Comparison of ENCODE assay signal across 22 mouse cellular contexts in the genomic region with DNA sequence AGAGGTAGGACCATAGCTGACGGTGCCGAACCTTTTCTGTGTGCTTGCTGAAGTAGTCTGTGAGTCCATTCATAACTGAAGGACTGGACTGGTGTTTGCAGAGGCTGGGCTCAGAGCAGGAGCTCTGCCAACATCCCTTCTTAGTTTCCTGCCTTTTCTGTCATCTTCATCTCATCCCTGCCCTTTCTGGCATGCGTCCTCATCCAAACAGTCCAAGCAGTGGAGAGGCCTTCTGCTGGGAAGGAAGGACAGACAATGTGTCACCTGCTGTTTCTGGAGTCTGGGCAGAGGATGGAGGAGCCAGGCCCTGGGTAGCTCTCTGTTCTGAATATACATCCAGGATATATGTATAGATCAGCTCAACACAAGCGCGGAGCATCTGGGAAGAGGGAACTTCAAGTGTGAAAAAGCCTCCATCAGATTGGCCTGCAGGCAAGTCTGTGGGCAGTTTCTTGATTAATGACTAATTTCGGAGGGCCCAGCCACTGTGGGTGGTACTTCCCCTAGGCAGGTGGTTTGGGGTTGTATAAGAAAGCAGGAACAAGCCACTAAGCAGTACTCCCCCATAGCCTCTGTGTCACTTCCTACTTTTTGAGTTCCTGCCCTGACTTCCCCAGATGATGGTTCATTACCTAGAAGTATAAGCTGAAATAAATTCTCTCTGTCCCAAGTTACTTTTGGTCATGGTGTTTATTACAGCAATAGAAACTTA. TPM values are rescaled to one million over a fixed set of nuclear protein-coding genes. Genes with fewer than 3 reads are reported as not detected.
DNase-seq lines count a peak whose midpoint lies in the region; ATAC-seq lines count a peak whose summit lies in the region.
"Had no signal": no experiment of that assay in that cellular context is flagged by ENCODE, and none has a peak within 500 bp of the region (broad histone marks: within the 10 kb centered on the region; RNA-seq: fewer than 3 reads in every experiment).

No protein-coding gene starts in this region.

- peaks cover 17% of the 10 kb centered on the region for H3K27me3 ChIP-seq in heart, embryonic 10.5 days (ENCODE audit: insufficient read depth, poor library complexity, severe bottlenecking)
- H3K27me3 ChIP-seq in hindbrain, embryonic 13.5 days: no peaks in the 10 kb centered on the region
- H3K27me3 ChIP-seq: hindbrain, embryonic 15.5 days; limb, embryonic 13.5 days; midbrain, embryonic 12.5 days had no signal

- peak; percentile 81 for ATAC-seq in granulocyte monocyte progenitor cell, adult 5-6 weeks (replicated peaks; ENCODE audit: poor library complexity, severe bottlenecking)
- no peak for ATAC-seq in hindbrain, embryonic 13.5 days (ENCODE audit: low FRiP score)
- ATAC-seq: forebrain, postnatal 0 days; intestine, embryonic 16.5 days had no signal

- 82% methylated on average over 6 of the region's 6 CpGs for WGBS in heart, embryonic 10.5 days
- WGBS in hindbrain, embryonic 13.5 days: 85% methylated on average over 6 of the region's 6 CpGs

- H3K4me1 ChIP-seq in heart, embryonic 10.5 days: peaks cover 8% of the 10 kb centered on the region; the same call in 1 of the 2 replicates
- peaks cover 5% of the 10 kb centered on the region; the same call in 1 of the 2 replicates for H3K4me1 ChIP-seq in hindbrain, embryonic 13.5 days (replicated peaks)
- H3K4me1 ChIP-seq: limb, embryonic 13.5 days; midbrain, embryonic 12.5 days had no signal

- no peak overlapping the region for H3K9ac ChIP-seq in hindbrain, embryonic 13.5 days
- H3K9ac ChIP-seq: forebrain, postnatal 0 days; hindbrain, embryonic 15.5 days; limb, embryonic 13.5 days; midbrain, embryonic 12.5 days had no signal

- H3K36me3 ChIP-seq in heart, embryonic 10.5 days: no peaks in the 10 kb centered on the region
- no peaks in the 10 kb centered on the region for H3K36me3 ChIP-seq in hindbrain, embryonic 13.5 days
- H3K36me3 ChIP-seq: hindbrain, embryonic 15.5 days; limb, embryonic 13.5 days; midbrain, embryonic 12.5 days had no signal

- no peak overlapping the region for H3K4me3 ChIP-seq in heart, embryonic 10.5 days
- no peak overlapping the region for H3K4me3 ChIP-seq in hindbrain, embryonic 13.5 days
- H3K4me3 ChIP-seq: hindbrain, embryonic 15.5 days; layer of hippocampus, adult 2 months; limb, embryonic 13.5 days; midbrain, embryonic 12.5 days had no signal

- no peak overlapping the region for H3K27ac ChIP-seq in heart, embryonic 10.5 days
- H3K27ac ChIP-seq in hindbrain, embryonic 13.5 days: no peak overlapping the region
- H3K27ac ChIP-seq: hindbrain, embryonic 15.5 days; kidney, postnatal 0 days; layer of hippocampus, adult 2 months; limb, embryonic 13.5 days; midbrain, embryonic 12.5 days; stomach, postnatal 0 days had no signal

- H3K4me2 ChIP-seq in hindbrain, embryonic 13.5 days: no peak overlapping the region
- H3K4me2 ChIP-seq: heart, embryonic 11.5 days; hindbrain, embryonic 15.5 days; limb, embryonic 13.5 days; midbrain, embryonic 12.5 days had no signal

- no peaks in the 10 kb centered on the region for H3K9me3 ChIP-seq in heart, embryonic 10.5 days
- H3K9me3 ChIP-seq in hindbrain, embryonic 13.5 days: no peaks in the 10 kb centered on the region
- H3K9me3 ChIP-seq: hindbrain, embryonic 15.5 days; limb, embryonic 13.5 days; midbrain, embryonic 12.5 days had no signal

- DNase-seq in 416B (ENCODE audit: low read depth): peak; percentile 17
- DNase-seq in B cell, adult 2 months: peak; percentile 15 to 19
- DNase-seq in cerebellum, adult 8-10 months: peak; percentile 46
- DNase-seq in adrenal gland, postnatal 4 days (ENCODE audit: low spot score in 2 of 2): no peak
- DNase-seq in heart, embryonic 10.5 days (ENCODE audit: low spot score): no peak
- DNase-seq: adrenal gland, postnatal 10 days; forebrain, postnatal 0 days; heart, postnatal 14 days; spleen, adult 18-20 months; thymus, postnatal 14 days had no signal

RNA-seq across cellular contexts. Expression of gene Tbc1d21, which starts 31.3 kb away (rescaled TPM):
- total RNA-seq in granulocyte monocyte progenitor cell, adult 5-6 weeks (2014; fragmentation: Nextera tagmentation): not detected in 2 replicates
- total RNA-seq in granulocyte monocyte progenitor cell, adult 5-6 weeks (2017): not detected in 2 replicates
- total RNA-seq in adrenal gland, postnatal 4 days (2021): not detected
- polyA plus RNA-seq in heart, embryonic 10.5 days (2016; fragmentation: Nextera tagmentation; extraction: Ambion mirVana): not detected in 2 replicates
- polyA plus RNA-seq in hindbrain, embryonic 13.5 days (2015; fragmentation: Nextera tagmentation; extraction: Ambion mirVana): not detected in 2 replicates
- total RNA-seq: adrenal gland, postnatal 10 days; forebrain, postnatal 0 days; gastrocnemius, adult 8-10 months; heart, postnatal 14 days; layer of hippocampus, adult 2 months had no signal
- polyA plus RNA-seq: forebrain, postnatal 0 days; heart, embryonic 11.5 days; hindbrain, embryonic 15.5 days; intestine, embryonic 16.5 days; kidney, postnatal 0 days; limb, embryonic 13.5 days; liver, embryonic 16.5 days; midbrain, embryonic 12.5 days; stomach, postnatal 0 days had no signal

Comparison
In these comparisons a context has a peak if more than half of its experiments do, and no peak if none do; other contexts are left out.
1. DNase-seq: peak in 416B (single experiment), B cell, adult 2 months (2 of 2) and cerebellum, adult 8-10 months (single experiment); none in adrenal gland, postnatal 4 days (0 of 2) and heart, embryonic 10.5 days (single experiment).